Mouse (Mus musculus) adrenal gland, adult (tissue): ENCODE data around the gene Cbl.

ENCODE experiments used
- DNase-seq, 2 experiments: peaks; one replicate each; pipeline ENCODE4 v3.0.0; 2022 to 2023; ENCODE audit warnings: low spot score in 1 of 2; ENCODE audit not compliant: inconsistent age in 2 of 2

The Cbl gene

GRCm38 (mm10) chr9:44191166-44191565 is 42.7 kb downstream of the Cbl start:
- DNase-seq = peak in 1 of 2 experiments; percentile 54

DNA sequence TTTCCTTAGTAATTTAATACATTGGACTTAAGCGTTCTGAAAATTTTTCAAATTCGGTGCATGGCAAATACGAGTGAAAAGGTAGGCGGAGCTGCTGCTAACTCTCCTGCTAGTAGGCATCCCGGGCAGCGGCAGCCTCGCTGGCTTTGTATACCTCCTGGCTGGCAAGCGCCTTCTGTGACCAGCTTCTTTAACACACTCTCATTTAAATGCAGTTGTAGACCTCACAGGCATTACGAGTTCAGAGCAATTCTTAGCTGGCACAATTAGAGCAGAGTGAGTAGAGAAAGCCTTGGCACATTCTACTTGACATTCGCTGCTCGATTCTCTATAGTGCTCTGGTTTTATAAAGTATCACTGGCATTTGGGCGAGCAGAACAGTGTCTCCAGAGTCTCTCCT is 45.6 kb downstream of the Cbl start:
- no peak for DNase-seq

- DNase-seq = peak; percentile 36 to 78
These were observed 51.6 kb downstream of the Cbl start for GRCm38 (mm10) chr9:44182260-44182659.

DNA sequence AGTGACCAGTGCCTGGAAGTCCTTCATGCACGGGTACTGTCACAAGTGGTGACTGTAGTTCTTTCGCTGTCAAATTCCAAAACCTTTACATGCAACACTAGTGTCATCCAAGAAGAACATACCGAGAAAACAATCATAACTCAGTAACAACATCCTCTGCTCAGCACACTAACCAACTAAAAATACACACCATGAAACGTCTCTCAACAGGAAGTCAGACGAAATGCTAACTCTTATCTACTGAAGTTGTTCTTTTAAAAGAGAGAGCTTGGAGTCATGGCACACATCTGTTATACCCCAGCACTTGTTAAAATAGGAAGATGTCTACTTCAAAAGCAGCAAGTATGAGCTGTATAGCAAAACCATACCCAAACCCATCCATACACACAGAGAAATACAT is 52.3 kb downstream of the Cbl start:
- no peak for DNase-seq

DNA sequence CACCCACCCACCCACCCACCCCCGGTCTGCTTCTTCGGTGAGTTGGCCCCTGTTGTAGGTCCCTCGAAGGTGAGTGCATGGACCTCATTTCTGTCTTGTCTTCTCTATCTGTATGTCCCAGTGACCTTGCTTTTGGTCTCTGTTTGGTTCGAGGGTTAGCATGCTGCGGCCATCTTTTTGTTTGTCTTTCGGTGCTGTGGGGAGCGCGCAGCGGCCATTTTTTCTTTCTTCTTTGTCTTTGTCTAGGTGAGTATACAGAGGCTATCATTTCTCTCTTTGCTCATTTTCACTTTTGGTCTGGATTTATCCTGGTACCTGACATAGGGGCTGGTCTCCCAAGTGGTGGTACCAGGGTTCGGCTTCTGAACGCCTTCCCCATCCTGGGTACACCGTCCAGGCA is 55.0 kb downstream of the Cbl start:
- no peak for DNase-seq

- DNase-seq = no peak
These were observed 55.5 kb downstream of the Cbl start for GRCm38 (mm10) chr9:44178389-44178788.

DNA sequence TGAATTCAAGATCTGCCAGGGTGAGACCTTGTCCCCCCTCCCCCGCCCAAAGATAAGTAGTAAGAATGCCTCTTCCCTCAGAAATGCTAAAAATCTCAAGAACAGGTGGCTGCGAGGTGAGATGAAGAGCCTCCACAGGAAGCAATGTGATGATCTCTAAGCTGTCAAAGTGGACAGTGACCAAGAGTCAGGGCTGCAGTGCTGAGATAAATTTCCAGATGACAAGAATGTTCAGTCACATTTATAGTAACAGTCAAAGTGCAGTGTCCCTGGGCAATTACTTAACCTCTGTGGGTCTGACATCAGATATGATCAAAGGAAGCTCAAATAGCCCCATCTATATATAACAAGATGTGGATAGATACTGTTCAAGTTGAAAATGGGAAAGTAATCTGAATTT is 56.4 kb downstream of the Cbl start:
- no peak for DNase-seq

DNA sequence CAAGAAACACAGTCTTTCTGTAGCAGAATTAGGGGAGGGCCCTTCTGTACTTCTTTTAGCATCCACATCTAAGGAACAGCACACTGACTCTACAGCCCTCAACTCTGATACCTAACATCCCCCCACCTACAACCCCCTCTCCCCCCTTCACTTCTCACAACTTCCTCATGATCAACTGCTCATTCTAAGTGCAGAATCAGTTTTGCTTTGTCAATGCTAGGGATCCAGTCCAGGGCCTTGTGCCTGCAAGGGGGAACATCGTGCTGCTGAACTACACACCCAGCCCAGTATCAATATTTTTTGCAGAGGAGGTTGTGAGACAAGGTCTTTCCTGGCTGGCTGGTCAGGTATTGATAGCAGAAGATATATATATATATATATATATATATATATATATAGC is 57.9 kb downstream of the Cbl start:
- no peak for DNase-seq

- no peak for DNase-seq
These were observed 58.3 kb downstream of the Cbl start for GRCm38 (mm10) chr9:44175556-44175955.

DNA sequence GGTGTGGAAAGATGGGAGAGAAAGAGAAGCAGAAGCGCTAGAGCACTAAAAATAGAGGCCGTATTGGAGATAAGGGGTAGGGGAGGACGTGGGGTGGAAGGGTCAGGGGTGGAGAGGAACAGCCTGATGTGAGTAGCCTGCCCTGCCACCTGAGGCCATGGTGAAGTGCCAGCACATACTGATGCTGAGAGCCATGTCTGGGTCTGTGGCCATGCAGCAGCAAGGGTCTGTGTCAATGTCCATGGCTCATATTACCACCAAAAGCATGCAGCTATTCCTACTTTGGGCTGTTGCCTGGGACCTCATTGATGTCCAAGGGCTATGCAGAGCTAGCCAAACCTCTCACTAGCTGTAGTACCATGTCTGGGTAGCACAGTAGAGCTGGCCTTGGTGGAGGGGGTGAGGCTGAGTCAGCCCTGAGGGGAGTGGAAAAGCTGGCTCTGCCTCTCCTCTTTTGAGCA is 63.1 kb downstream of the Cbl start:
- peak; percentile 73 to 85 for DNase-seq

GRCm38 (mm10) chr9:44168931-44169330 is 64.9 kb downstream of the Cbl start:
- no peak for DNase-seq

DNA sequence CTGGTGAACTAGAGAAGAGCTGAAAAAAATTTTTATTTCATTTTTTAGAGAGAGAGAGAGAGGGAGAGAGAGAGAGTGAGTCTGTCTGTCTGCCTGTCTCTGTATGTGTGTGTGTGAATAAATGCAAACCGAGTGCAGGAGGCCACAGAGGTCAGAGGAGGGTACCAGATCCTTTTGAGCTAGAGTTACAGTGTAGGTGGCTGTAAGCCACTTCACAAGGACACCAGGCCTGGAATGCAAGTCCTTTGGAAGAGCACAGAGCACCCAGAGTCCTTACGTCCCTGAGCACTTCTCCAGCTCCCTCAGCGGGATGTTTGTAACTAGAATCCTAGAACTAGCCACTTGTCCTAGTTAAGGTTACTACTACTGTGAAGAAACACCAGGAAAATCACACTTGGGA is 74.0 kb downstream of the Cbl start:
- no peak for DNase-seq

DNA sequence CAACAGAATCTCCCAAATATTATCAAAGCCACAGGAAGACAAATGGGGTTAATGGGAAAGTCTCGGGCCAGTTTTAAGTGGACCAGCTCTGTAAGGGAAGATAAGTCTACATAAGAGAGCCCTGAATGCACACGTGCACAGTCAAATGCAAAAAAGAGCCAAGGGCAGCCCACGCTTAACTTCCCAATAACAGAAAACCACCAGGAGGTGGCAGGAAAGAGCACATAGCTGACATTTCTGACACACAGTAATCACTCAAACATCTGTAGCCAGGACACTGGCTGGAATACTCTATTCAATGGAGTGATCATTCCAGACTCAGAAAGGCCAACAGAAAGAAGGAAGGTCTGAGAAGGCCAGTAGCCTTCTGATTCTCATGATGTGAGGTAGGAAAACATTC is 86.6 kb downstream of the Cbl start:
- DNase-seq = peak in 1 of 2 experiments; percentile 66

- DNase-seq = no peak
These were observed 89.2 kb downstream of the Cbl start for GRCm38 (mm10) chr9:44144718-44145060.

DNA sequence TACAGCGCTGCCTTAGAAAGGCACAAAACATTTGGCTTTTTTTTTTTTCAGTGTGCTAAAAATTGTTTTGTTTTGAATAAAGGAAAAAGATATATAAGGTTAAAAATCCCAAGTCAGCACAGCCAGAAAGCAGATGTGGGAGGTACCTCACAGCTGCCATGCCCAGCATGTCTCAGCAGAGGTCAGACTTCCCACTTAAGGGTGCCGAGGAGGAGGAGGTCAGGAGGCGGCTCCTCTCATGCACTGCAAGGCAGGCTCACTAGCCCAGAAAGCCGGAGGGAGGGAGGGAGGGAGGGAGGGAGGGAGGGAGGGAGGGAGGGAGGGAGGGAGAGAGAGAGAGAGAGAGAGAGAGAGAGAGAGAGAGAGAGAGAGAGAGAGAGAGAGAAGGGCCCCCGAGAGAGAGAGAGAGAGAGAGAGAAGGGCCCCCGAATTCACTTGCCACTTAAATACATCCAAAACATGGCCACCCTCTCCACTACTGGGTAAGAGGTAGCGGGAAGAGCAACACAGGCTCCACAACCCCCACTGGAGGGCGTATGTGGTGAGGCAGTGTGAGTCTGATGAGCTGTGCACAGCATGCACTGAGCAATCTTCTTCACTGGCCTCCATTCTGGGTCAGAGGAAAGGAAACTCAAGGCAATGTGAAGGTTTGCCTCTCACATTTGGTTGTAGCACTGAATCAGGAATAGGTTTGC is 89.7 kb downstream of the Cbl start:
- DNase-seq = peak in 1 of 2 experiments; percentile 51

GRCm38 (mm10) chr9:44143421-44143820 is 90.4 kb downstream of the Cbl start:
- DNase-seq = no peak

DNA sequence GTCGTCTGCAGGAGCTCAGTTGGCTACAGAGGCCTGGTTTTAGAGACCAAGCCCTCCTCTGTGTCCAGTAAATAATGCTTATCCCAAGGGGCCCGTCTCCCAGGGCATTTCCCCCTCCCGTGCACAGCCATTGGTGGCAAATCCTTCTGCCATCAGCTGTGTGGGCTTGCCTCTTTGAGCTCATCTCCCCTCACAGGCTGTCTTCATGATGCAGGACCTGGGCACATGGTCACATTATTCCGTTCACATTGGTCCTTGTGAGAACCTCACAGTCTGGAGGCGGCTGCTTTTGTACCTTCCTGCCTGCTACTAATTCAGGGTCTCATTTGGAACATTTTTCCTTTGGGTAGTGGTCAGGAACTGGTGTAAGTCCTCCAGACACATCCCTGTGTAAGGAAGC is 91.9 kb downstream of the Cbl start:
- DNase-seq = no peak

DNA sequence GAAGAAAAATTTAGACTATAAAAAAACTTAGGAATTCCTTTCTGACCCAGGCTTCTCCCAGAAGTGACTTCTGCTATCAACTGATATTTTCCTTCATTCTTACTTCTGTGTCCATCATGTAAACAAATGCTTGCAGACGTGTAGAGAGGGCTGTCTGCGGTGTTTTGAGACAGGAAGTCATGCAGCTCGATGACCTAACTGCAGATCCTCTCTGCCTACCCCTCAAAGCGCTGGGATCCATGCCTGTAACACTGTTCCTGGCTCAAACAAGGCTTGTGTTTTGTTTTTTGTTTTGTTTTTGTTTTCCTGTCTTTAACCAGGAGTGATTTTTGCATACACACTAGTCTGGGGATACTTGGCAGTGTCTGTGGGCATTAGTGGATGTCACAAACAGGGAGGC is 96.0 kb downstream of the Cbl start:
- no peak for DNase-seq

DNA sequence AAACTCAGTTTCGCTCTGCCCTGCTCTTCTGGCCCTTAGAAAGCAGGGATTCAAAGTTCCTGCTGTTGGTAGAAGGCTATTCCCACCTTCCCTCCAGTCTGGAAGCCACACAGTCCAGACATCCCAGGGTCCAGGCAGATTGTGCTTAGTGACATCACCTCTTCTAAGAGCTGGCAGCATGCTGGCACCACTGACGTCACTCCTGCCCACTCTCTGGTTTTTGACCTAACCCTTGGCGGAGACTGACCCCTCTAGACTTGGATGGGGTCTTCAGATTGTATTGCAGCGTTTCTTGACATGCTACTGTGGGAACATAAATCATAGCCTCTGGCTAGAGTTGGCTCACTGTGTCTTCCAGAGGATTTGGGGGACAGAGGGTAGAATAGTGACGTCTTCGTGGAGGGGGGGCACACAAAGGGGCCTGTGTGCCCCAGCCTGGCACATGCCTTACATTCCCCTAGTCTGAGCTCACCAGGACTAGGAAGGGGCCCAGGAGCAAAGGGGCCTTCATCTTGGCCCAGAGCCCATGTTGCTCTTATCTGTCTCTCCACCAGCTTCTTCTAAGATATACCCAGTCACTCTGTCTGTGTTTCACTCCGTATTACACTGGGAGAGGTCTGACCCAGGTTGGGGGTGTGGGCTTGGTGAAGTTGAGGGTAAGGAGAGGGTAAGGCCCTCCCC is 98.0 kb downstream of the Cbl start:
- DNase-seq = no peak

DNA sequence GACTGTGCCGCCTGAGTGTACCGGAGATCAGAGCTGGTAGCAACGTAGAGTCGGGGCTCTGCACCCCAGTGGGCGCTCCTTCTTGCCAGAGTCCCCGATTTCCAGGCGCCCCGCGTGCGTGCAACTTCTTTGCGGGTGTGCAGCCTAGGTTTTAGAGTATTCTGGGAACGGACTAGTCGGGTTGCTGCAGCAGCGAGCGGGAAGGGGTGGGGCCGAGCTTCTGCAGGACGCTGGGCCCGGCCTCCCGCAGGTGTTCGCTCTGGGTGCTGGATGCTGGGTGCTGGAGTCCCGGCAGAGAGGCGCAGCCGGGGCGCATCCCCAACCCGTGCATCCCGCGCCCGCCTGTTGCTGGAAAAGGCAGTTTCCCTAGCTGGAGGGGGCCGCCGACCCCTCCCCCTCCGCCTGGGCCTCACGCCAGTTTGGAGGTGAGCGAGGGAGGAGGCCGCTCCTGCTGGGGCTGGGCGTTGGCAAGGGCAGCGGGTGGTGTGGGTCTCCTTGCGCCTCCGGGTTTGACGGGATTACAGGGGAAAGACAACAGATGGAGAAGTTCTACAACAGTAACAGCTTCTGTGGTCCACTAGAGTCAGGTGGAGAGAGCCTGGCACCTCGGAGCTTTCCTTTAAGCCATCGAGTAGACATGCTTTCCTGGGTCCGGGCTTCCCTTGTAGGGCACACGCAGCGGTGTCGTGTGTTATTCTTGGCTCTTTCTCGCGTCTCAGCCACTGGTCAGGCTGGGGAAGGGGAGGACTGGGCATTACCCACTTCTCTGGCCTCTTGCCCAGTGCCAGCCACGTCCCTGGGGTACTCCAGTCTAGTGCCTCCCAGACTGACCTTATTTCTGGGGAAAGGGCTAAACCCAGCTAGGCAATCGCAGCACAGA is 98.8 kb downstream of the Cbl start:
- DNase-seq = peak; percentile 60 to 82

DNA sequence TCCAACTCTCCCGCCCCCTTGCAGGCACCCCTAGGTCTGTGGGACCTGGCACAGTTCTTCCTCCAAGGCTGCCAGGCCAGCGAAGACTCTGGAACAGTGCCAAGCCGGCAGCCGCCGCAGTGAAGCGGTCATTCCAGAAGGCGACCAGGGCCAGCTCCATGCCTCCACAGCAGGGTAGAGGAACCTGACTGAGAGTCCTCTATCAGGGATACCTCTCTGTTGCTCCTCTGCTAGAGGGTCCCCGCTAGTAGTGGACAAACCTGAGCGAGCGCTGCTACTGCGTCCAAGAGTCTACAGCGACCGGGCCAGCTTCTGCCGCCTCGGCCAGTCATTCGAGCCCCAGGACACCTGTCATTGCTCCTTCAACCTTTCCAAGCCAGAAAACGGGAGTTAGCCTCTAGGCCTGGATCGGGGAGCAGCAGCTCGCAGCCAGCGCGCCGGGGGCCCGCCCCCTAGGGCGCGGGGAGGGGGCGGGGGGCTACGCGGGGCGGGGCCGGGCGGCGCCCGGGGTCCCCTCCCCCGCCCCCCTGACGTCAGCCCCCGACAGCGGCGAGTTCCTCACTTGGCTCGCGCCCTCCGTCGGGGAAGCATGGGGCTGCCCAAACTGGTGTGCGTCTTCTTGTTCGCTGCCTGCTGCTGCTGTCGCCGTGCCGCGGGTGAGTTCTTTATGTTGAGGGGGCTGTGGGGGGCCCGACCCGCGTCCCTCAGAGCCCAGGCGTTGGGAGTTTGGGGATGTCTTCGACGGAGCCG is 99.6 kb downstream of the Cbl start, which contains the start of gene Mcam:
TSS of gene Mcam (plus strand) at position 369 of the 750 bp plus-strand sequence.
- peak; percentile 81 to 92 for DNase-seq
